Mouse (Mus musculus): ENCODE measurements around the gene Cmc2. TPM values are rescaled to one million over a fixed set of nuclear protein-coding genes. Genes with fewer than 3 reads are reported as not detected.

The Cmc2 gene
- 126 and 133 TPM in 2 replicates for polyA plus RNA-seq (2015; fragmentation: Nextera tagmentation; extraction: Ambion mirVana)

GRCm38 (mm10) chr8:116921337-116922059 is at the start of gene Cmc2, which contains the start of gene Cenpn:
Gene Cmc2, minus strand, starts transcription at chr8:116921455.
Gene Cenpn, plus strand, starts transcription at chr8:116921730.
- Histone ChIP-seq H3K4me1 (ENCODE audit: control insufficient read depth, insufficient read depth, low read length) (peaks cover 16% of the 10 kb centered on the region), H3K9ac (ENCODE audit: low read length) (peak within 1 kb of the TSS; percentile 91), H3K4me3 (ENCODE audit: low read length) (peak within 1 kb of the TSS; percentile 73), H3K27me3 (ENCODE audit: control insufficient read depth, insufficient read depth, low read length) (no peaks in the 10 kb centered on the region), H3K9me3 (replicated peaks; ENCODE audit: control insufficient read depth, low read length) (no peaks in the 10 kb centered on the region), H3K4me2 (ENCODE audit: low read depth, low read length) (peak within 1 kb of the TSS; percentile 85), H3K27ac (ENCODE audit: low read length) (peak within 1 kb of the TSS; percentile 96), H3K36me3 (ENCODE audit: control insufficient read depth, insufficient read depth) (peaks cover 10% of the 10 kb centered on the region; the same call in 1 of the 2 replicates)
- peak; percentile 93 for ATAC-seq (replicated peaks; ENCODE audit: extremely low read depth, insufficient read depth, low FRiP score)
- WGBS, result under 1% methylated on average over 57 of the region's 57 CpGs

- Histone ChIP-seq H3K9ac (ENCODE audit: low read length) (no peak overlapping the region), H3K27ac (ENCODE audit: low read length) (no peak overlapping the region), H3K4me3 (ENCODE audit: low read length) (no peak overlapping the region), H3K4me1 (ENCODE audit: control insufficient read depth, insufficient read depth, low read length) (no peaks in the 10 kb centered on the region), H3K27me3 (ENCODE audit: control insufficient read depth, insufficient read depth, low read length) (no peaks in the 10 kb centered on the region), H3K9me3 (replicated peaks; ENCODE audit: control insufficient read depth, low read length) (no peaks in the 10 kb centered on the region), H3K36me3 (ENCODE audit: control insufficient read depth, insufficient read depth) (no peaks in the 10 kb centered on the region), H3K4me2 (ENCODE audit: low read depth, low read length) (no peak overlapping the region)
- WGBS, result 89% methylated on average over 6 of the region's 6 CpGs
- ATAC-seq (replicated peaks; ENCODE audit: extremely low read depth, insufficient read depth, low FRiP score), result no peak
These were observed 48.3 kb upstream of the Cmc2 start for GRCm38 (mm10) chr8:116969531-116969930.

DNA sequence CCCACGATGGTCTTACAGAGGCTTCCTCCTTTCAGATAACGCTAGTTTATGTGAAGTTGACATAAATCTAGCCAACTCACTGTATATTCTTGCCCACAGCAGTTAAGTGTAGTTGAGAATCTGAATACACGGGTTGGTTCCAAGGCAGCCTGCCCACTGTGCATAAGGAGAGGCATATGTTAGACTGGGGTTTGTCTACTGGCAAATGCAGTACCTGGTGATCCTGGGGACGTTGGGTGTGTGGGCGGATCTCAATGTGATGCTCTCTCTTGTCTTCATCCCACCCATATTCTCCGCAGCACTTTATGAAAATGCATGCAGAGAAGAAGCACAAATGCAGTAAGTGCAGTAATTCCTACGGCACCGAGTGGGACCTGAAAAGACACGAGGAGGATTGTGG is 33.2 kb upstream of the Cmc2 start:
- H3K27me3 ChIP-seq (ENCODE audit: control insufficient read depth, insufficient read depth, low read length), result no peaks in the 10 kb centered on the region
- H3K9ac ChIP-seq (ENCODE audit: low read length), result no peak overlapping the region
- no peak overlapping the region for H3K4me3 ChIP-seq (ENCODE audit: low read length)
- peaks cover 11% of the 10 kb centered on the region for H3K4me1 ChIP-seq (ENCODE audit: control insufficient read depth, insufficient read depth, low read length)
- no peak overlapping the region for H3K4me2 ChIP-seq (ENCODE audit: low read depth, low read length)
- 93% methylated on average over 9 of the region's 9 CpGs for WGBS
- no peak for ATAC-seq (replicated peaks; ENCODE audit: extremely low read depth, insufficient read depth, low FRiP score)
- peaks cover 37% of the 10 kb centered on the region for H3K36me3 ChIP-seq (ENCODE audit: control insufficient read depth, insufficient read depth)
- no peaks in the 10 kb centered on the region for H3K9me3 ChIP-seq (replicated peaks; ENCODE audit: control insufficient read depth, low read length)
- H3K27ac ChIP-seq (ENCODE audit: low read length), result no peak overlapping the region

- H3K4me3 ChIP-seq (ENCODE audit: low read length), result no peak overlapping the region
- no peak overlapping the region for H3K4me2 ChIP-seq (ENCODE audit: low read depth, low read length)
- H3K36me3 ChIP-seq (ENCODE audit: control insufficient read depth, insufficient read depth), result peaks cover 27% of the 10 kb centered on the region
- no peak overlapping the region for H3K27ac ChIP-seq (ENCODE audit: low read length)
- peaks cover 20% of the 10 kb centered on the region for H3K4me1 ChIP-seq (ENCODE audit: control insufficient read depth, insufficient read depth, low read length)
- WGBS, result 85% methylated on average over 8 of the region's 8 CpGs
- no peaks in the 10 kb centered on the region for H3K27me3 ChIP-seq (ENCODE audit: control insufficient read depth, insufficient read depth, low read length)
- H3K9me3 ChIP-seq (replicated peaks; ENCODE audit: control insufficient read depth, low read length), result no peaks in the 10 kb centered on the region
- H3K9ac ChIP-seq (ENCODE audit: low read length), result no peak overlapping the region
- ATAC-seq (replicated peaks; ENCODE audit: extremely low read depth, insufficient read depth, low FRiP score), result 0 out of 2 replicates have a peak, but pooled peaks have one; percentile 29
These were observed 31.2 kb upstream of the Cmc2 start for GRCm38 (mm10) chr8:116952428-116952827.

GRCm38 (mm10) chr8:116951778-116952177 is 30.5 kb upstream of the Cmc2 start:
- no peak for ATAC-seq (replicated peaks; ENCODE audit: extremely low read depth, insufficient read depth, low FRiP score)
- 85% methylated on average over 2 of the region's 2 CpGs for WGBS
- H3K27ac ChIP-seq (ENCODE audit: low read length), result no peak overlapping the region
- peaks cover 21% of the 10 kb centered on the region for H3K36me3 ChIP-seq (ENCODE audit: control insufficient read depth, insufficient read depth)
- H3K27me3 ChIP-seq (ENCODE audit: control insufficient read depth, insufficient read depth, low read length), result no peaks in the 10 kb centered on the region
- H3K4me3 ChIP-seq (ENCODE audit: low read length), result no peak overlapping the region
- peaks cover 24% of the 10 kb centered on the region for H3K4me1 ChIP-seq (ENCODE audit: control insufficient read depth, insufficient read depth, low read length)
- no peak overlapping the region for H3K4me2 ChIP-seq (ENCODE audit: low read depth, low read length)
- H3K9me3 ChIP-seq (replicated peaks; ENCODE audit: control insufficient read depth, low read length), result no peaks in the 10 kb centered on the region
- no peak overlapping the region for H3K9ac ChIP-seq (ENCODE audit: low read length)

DNA sequence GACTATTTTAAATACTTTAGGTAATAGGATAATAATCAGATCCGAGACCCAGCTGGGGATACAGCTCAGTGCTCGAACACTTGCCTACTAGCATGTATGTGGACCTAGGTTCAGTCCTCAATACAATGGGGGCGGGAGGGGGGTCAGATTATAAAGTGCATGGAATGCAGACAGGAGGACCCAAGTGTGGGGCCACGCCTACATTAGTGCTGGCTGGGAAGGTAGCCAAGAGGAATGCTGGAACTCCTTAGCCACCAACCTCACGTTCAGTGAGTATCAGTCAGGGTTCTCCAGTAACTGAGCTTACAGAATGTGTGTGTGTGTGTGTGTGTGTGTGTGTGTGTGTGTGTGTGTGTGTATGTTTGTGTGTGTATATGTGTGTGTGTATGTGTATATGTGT is 30.1 kb upstream of the Cmc2 start:
- 29% methylated on average over 5 of the region's 5 CpGs for WGBS
- peak; percentile 67 for ATAC-seq (replicated peaks; ENCODE audit: extremely low read depth, insufficient read depth, low FRiP score)

DNA sequence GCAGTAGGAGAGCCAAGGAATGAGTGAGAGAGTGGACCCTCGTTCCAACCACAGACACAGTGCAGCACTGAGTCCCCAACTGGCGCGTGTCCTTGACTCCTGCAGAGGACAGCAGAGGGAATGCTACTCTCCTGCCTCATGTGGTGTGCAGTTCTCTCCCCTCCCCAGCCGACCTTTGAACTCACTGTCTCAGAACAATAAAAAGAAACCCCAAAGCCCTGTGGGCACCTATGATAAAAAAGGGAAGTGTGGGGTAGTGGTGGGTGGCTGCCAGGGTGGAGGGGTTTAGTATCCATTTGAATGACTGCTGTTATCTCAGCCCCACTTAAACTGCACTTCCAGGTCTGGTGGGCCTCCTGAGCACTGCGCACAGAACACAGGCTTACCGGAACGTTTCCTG is 26.3 kb upstream of the Cmc2 start:
- Histone ChIP-seq H3K36me3 (ENCODE audit: control insufficient read depth, insufficient read depth) (no peaks in the 10 kb centered on the region), H3K4me3 (ENCODE audit: low read length) (no peak overlapping the region), H3K4me1 (ENCODE audit: control insufficient read depth, insufficient read depth, low read length) (peaks cover 51% of the 10 kb centered on the region), H3K27me3 (ENCODE audit: control insufficient read depth, insufficient read depth, low read length) (no peaks in the 10 kb centered on the region), H3K9ac (ENCODE audit: low read length) (no peak overlapping the region; the same call in 1 of the 2 replicates), H3K4me2 (ENCODE audit: low read depth, low read length) (peak overlapping the region; percentile 6), H3K27ac (ENCODE audit: low read length) (peak overlapping the region; percentile 54), H3K9me3 (replicated peaks; ENCODE audit: control insufficient read depth, low read length) (no peaks in the 10 kb centered on the region)
- WGBS, result 47% methylated on average over 7 of the region's 7 CpGs
- no peak for ATAC-seq (replicated peaks; ENCODE audit: extremely low read depth, insufficient read depth, low FRiP score)

More for the DNA sequence above, 30.1 kb upstream of the Cmc2 start:
- Histone ChIP-seq H3K4me2 (ENCODE audit: low read depth, low read length) (peak overlapping the region; percentile 25; the same call in 1 of the 2 replicates), H3K9ac (ENCODE audit: low read length) (no peak overlapping the region), H3K9me3 (replicated peaks; ENCODE audit: control insufficient read depth, low read length) (no peaks in the 10 kb centered on the region), H3K27me3 (ENCODE audit: control insufficient read depth, insufficient read depth, low read length) (no peaks in the 10 kb centered on the region), H3K4me3 (ENCODE audit: low read length) (no peak overlapping the region), H3K27ac (ENCODE audit: low read length) (peak overlapping the region; percentile 58), H3K36me3 (ENCODE audit: control insufficient read depth, insufficient read depth) (peaks cover 19% of the 10 kb centered on the region), H3K4me1 (ENCODE audit: control insufficient read depth, insufficient read depth, low read length) (peaks cover 28% of the 10 kb centered on the region)

GRCm38 (mm10) chr8:116946851-116947250 is 25.6 kb upstream of the Cmc2 start:
- no peaks in the 10 kb centered on the region for H3K36me3 ChIP-seq (ENCODE audit: control insufficient read depth, insufficient read depth)
- H3K27me3 ChIP-seq (ENCODE audit: control insufficient read depth, insufficient read depth, low read length), result no peaks in the 10 kb centered on the region
- peak overlapping the region; percentile 64 for H3K9ac ChIP-seq (ENCODE audit: low read length)
- ATAC-seq (replicated peaks; ENCODE audit: extremely low read depth, insufficient read depth, low FRiP score), result no peak
- peak overlapping the region; percentile 37 for H3K4me3 ChIP-seq (ENCODE audit: low read length)
- H3K4me1 ChIP-seq (ENCODE audit: control insufficient read depth, insufficient read depth, low read length), result peaks cover 49% of the 10 kb centered on the region
- H3K9me3 ChIP-seq (replicated peaks; ENCODE audit: control insufficient read depth, low read length), result no peaks in the 10 kb centered on the region
- peak overlapping the region; percentile 89 for H3K27ac ChIP-seq (ENCODE audit: low read length)
- WGBS, result 47% methylated on average over 6 of the region's 6 CpGs
- peak overlapping the region; percentile 69 for H3K4me2 ChIP-seq (ENCODE audit: low read depth, low read length)

GRCm38 (mm10) chr8:116946268-116946838 is 25.1 kb upstream of the Cmc2 start:
- Histone ChIP-seq H3K9ac (ENCODE audit: low read length) (peak overlapping the region; percentile 64), H3K4me1 (ENCODE audit: control insufficient read depth, insufficient read depth, low read length) (peaks cover 45% of the 10 kb centered on the region), H3K4me2 (ENCODE audit: low read depth, low read length) (peak overlapping the region; percentile 69), H3K27me3 (ENCODE audit: control insufficient read depth, insufficient read depth, low read length) (no peaks in the 10 kb centered on the region), H3K9me3 (replicated peaks; ENCODE audit: control insufficient read depth, low read length) (no peaks in the 10 kb centered on the region), H3K27ac (ENCODE audit: low read length) (peak overlapping the region; percentile 89), H3K4me3 (ENCODE audit: low read length) (peak overlapping the region; percentile 37), H3K36me3 (ENCODE audit: control insufficient read depth, insufficient read depth) (no peaks in the 10 kb centered on the region)
- WGBS, result 20% methylated on average over 21 of the region's 21 CpGs
- peak; percentile 49 for ATAC-seq (replicated peaks; ENCODE audit: extremely low read depth, insufficient read depth, low FRiP score)

Measured in heart, embryonic 16.5 days (tissue).